Mouse (Mus musculus) hindbrain, embryonic 11.5 days (tissue): ENCODE measurements around the gene B4galnt4. TPM values are rescaled to one million over a fixed set of nuclear protein-coding genes. Genes with fewer than 3 reads are reported as not detected.
"Not testable (repeated sequence)": the region's sequence is repeated elsewhere in the genome, so short reads cannot be mapped to it uniquely, and the experiment has no call there.

Experiments
- ATAC-seq: fragments of 200-750 bp; cut with Nextera tagmentation; 2 replicates; pipeline ENCODE4 v1.8.0; 2017; ENCODE audit warnings: mild to moderate bottlenecking, moderate TSS enrichment, moderate library complexity; ENCODE audit not compliant: low FRiP score
- DNase-seq: peaks from one replicate; pipeline ENCODE4 v3.0.0-alpha.2; 2015; ENCODE audit warnings: low spot score
- H3K27ac ChIP-seq: fragments of 300-500 bp; sonication (generic); 2 replicates; pipeline ENCODE4 v1.5.1; 2014; ENCODE audit warnings: mild to moderate bottlenecking, low read depth, low read length
- H3K27me3 ChIP-seq: fragments of 300-500 bp; sonication (generic); 2 replicates; pipeline ENCODE4 v1.6.1; 2014; ENCODE audit warnings: mild to moderate bottlenecking, low read length, moderate library complexity, mixed read lengths; ENCODE audit not compliant: control insufficient read depth, insufficient read depth
- H3K36me3 ChIP-seq: fragments of 300-500 bp; sonication (generic); 2 replicates; pipeline ENCODE4 v1.6.1; 2014; ENCODE audit warnings: mild to moderate bottlenecking, low read length, moderate library complexity, mixed read lengths; ENCODE audit not compliant: control insufficient read depth, insufficient read depth
- H3K4me1 ChIP-seq: fragments of 300-500 bp; sonication (generic); replicated peaks from 2 replicates; pipeline ENCODE4 v1.6.1; 2014; ENCODE audit warnings: low read length, mixed read lengths; ENCODE audit not compliant: control insufficient read depth, insufficient read depth
- H3K4me2 ChIP-seq: fragments of 300-500 bp; sonication (generic); replicated peaks from 2 replicates; pipeline ENCODE4 v1.6.1; 2014; ENCODE audit warnings: mild to moderate bottlenecking, low read depth, low read length
- H3K4me3 ChIP-seq: fragments of 300-500 bp; sonication (generic); 2 replicates; pipeline ENCODE4 v1.5.1; 2014; ENCODE audit warnings: low read depth, low read length
- H3K9ac ChIP-seq: fragments of 300-500 bp; sonication (generic); 2 replicates; pipeline ENCODE4 v1.6.1; 2014; ENCODE audit warnings: low read depth, low read length
- H3K9me3 ChIP-seq: fragments of 300-500 bp; sonication (generic); 2 replicates; pipeline ENCODE4 v1.6.1; 2016; ENCODE audit warnings: low read length; ENCODE audit not compliant: control insufficient read depth
- WGBS: fragments of 180-500 bp; shearing (Covaris S2); extraction: QIAGEN DNeasy Blood & Tissue Kit; methylation state at CpG from one replicate; pipeline ENCODE4 v1.1.7; 2014; 5-methylcytosine and 5-hydroxymethylcytosine counted together
- polyA plus RNA-seq: library from polyadenylated mRNA; unstranded; fragments of >200 nt; fragmentation: Nextera tagmentation; extraction: Ambion mirVana; gene quantifications from 2 replicates; pipeline ENCODE4 v1.2.1, GENCODE M21; 2014

Gene B4galnt4
- 15.1 and 18.1 TPM in 2 replicates for polyA plus RNA-seq

- Histone ChIP-seq H3K27ac (peak within 1 kb of the TSS; percentile 79), H3K36me3 (peaks cover 11% of the 10 kb centered on the region), H3K4me2 (peak within 1 kb of the TSS; percentile 73), H3K9ac (peak within 1 kb of the TSS; percentile 98), H3K4me1 (0 out of 2 replicates have a peak, but pooled peaks cover 10% of the 10 kb centered on the region), H3K27me3 (no peaks in the 10 kb centered on the region), H3K4me3 (peak within 1 kb of the TSS; percentile 88), H3K9me3 (no peaks in the 10 kb centered on the region)
- DNase-seq: peak; percentile 90
- ATAC-seq: peak; percentile 98
- under 1% methylated on average over 62 of the region's 72 CpGs for WGBS
Measured at GRCm38 (mm10) chr7:141060426-141061242, at the start of gene B4galnt4. TSS of gene B4galnt4 (plus strand) at chr7:141061104.

DNA sequence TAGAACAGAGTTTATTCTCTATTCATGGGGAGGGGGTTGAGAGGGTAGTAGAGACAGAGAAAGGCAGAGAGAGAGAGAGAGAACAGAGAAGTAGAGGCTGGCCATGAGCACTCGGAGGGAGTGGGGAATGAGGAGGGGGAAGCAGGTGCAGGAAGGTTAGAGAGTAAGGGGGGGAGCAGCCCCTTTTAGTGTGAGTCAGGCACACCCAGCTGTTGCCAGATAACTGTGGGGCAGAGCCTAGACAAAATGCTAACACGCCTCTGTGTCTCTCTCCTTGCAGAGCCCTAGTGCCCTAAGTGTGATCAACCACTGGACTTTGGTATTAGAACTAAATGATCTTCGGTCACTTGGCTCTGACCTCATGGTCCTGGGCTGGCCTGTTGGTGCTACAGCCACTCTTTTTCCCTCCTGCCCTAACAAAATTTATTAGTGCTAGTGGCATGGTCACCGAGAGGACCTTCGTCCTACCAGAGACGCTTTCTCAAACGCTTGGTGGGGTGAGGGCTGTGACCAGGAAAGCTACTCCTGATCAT lies 49.6 kb upstream of the B4galnt4 start:
- H3K9ac ChIP-seq: no peak overlapping the region
- no peaks in the 10 kb centered on the region for H3K4me1 ChIP-seq
- no peaks in the 10 kb centered on the region for H3K9me3 ChIP-seq
- no peak overlapping the region for H3K27ac ChIP-seq
- H3K4me3 ChIP-seq: no peak overlapping the region
- WGBS: 91% methylated on average over 7 of the region's 7 CpGs
- H3K36me3 ChIP-seq: no peaks in the 10 kb centered on the region
- H3K4me2 ChIP-seq: no peak overlapping the region
- no peaks in the 10 kb centered on the region for H3K27me3 ChIP-seq
- ATAC-seq (no peak), DNase-seq (no peak)

- DNase-seq: no peak
Measured at GRCm38 (mm10) chr7:141016707-141017697, 43.9 kb upstream of the B4galnt4 start.

GRCm38 (mm10) chr7:141017824-141018223 lies 43.1 kb upstream of the B4galnt4 start, which contains the start of gene Ifitm6:
TSS of gene Ifitm6 (minus strand) at chr7:141017924.
- not testable (repeated sequence) for H3K27ac ChIP-seq, H3K4me3 ChIP-seq, H3K27me3 ChIP-seq, H3K9me3 ChIP-seq, ATAC-seq, H3K4me1 ChIP-seq, H3K4me2 ChIP-seq, H3K9ac ChIP-seq, H3K36me3 ChIP-seq, DNase-seq
- WGBS: 100% methylated on average over 1 of the region's 1 CpGs

More at GRCm38 (mm10) chr7:141016707-141017697, 43.9 kb upstream of the B4galnt4 start:
- H3K4me2 ChIP-seq: no peak overlapping the region
- 85% methylated on average over 10 of the region's 10 CpGs for WGBS
- no peak overlapping the region for H3K9ac ChIP-seq
- H3K9me3 ChIP-seq: no peaks in the 10 kb centered on the region
- H3K27ac ChIP-seq: no peak overlapping the region
- H3K4me1 ChIP-seq: no peaks in the 10 kb centered on the region
- no peaks in the 10 kb centered on the region for H3K36me3 ChIP-seq
- H3K4me3 ChIP-seq: no peak overlapping the region
- no peaks in the 10 kb centered on the region for H3K27me3 ChIP-seq
- no peak for ATAC-seq

- Histone ChIP-seq H3K9ac (no peak overlapping the region), H3K4me3 (no peak overlapping the region), H3K36me3 (no peaks in the 10 kb centered on the region), H3K4me1 (no peaks in the 10 kb centered on the region), H3K9me3 (no peaks in the 10 kb centered on the region), H3K4me2 (no peak overlapping the region), H3K27me3 (no peaks in the 10 kb centered on the region), H3K27ac (no peak overlapping the region)
- 88% methylated on average over 5 of the region's 5 CpGs for WGBS
- ATAC-seq: no peak
- DNase-seq: no peak
Measured at GRCm38 (mm10) chr7:141019028-141019427, 41.9 kb upstream of the B4galnt4 start.

DNA sequence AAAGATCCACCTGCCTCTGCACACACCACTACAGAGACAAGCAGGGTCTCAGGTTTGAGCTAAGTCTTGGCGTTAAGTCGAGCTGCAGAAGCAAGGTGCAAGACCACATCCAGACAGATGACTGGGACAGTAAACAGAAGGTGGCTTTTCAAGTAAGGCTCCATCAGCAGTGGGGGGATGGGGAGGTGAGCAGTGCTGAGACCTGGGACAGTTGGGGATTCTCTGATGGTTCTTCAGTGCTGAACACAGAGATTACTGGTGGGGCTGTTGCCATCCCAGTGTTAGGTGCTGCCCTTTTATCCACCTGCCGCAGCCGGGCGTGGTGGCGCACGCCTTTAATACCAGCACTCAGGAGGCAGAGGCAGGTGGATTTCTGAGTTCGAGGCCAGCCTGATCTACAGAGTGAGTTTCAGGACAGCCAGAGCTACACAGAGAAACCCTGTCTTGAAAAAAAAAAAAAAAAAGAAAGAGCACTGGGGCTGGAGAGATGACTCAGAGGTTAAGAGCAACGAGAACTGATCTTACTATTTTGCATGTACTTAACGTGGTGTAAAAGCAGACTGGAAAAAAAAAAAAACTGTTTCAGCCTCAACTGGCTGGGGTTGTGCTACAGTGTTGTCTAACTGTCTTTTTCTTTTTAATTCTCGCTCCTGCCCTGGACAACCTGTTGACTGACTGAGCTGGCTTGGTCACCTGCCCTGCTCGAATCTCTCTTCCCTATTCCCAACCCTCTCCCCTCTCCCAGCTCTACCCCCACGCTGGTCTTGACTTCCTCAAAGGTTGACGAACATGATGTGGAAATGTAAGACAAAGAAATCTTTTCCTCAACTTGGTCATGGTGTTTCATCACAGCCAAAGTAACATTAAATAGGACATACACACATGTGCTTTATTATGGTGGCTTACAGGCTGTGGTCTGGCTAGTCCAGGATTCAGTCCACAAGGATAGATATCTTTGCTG lies 39.1 kb upstream of the B4galnt4 start:
- WGBS: 90% methylated on average over 14 of the region's 14 CpGs
- Histone ChIP-seq H3K9ac (no peak overlapping the region), H3K27ac (no peak overlapping the region), H3K4me3 (no peak overlapping the region), H3K27me3 (no peaks in the 10 kb centered on the region), H3K36me3 (no peaks in the 10 kb centered on the region), H3K9me3 (no peaks in the 10 kb centered on the region), H3K4me1 (0 out of 2 replicates have a peak, but pooled peaks cover 3% of the 10 kb centered on the region), H3K4me2 (no peak overlapping the region)
- ATAC-seq (no peak), DNase-seq (no peak)

GRCm38 (mm10) chr7:141024865-141025838 lies 35.8 kb upstream of the B4galnt4 start:
- H3K27ac ChIP-seq: peak overlapping the region; percentile 74
- 0 out of 2 replicates have a peak, but pooled peaks cover 3% of the 10 kb centered on the region for H3K4me1 ChIP-seq
- DNase-seq (peak; percentile 67), ATAC-seq (peak; percentile 91)
- H3K27me3 ChIP-seq: no peaks in the 10 kb centered on the region
- H3K9ac ChIP-seq: no peak overlapping the region
- H3K36me3 ChIP-seq: no peaks in the 10 kb centered on the region
- 0 out of 2 replicates have a peak overlapping the region, but pooled peaks have one; percentile 11 for H3K4me2 ChIP-seq
- WGBS: 21% methylated on average over 6 of the region's 6 CpGs
- H3K4me3 ChIP-seq: no peak overlapping the region
- no peaks in the 10 kb centered on the region for H3K9me3 ChIP-seq
